Mouse (Mus musculus) liver (tissue): ENCODE measurements at regions not wholly inside any gene's neighbourhood (a gene's known extent, or its start where the extent isn't known, plus 50 kb on each side); places are given as distances from the start of the nearest gene placed in this dataset.
"Not testable (repeated sequence)": the region's sequence is repeated elsewhere in the genome, so short reads cannot be mapped to it uniquely, and the experiment has no call there.

Experiments
- DNase-seq: peaks from one replicate; pipeline ENCODE4 v3.0.0-alpha.2; 2020; ENCODE audit warnings: mixed read lengths

- DNase-seq = not testable (repeated sequence)
Measured at GRCm38 (mm10) chr17:10150403-10150689, 169.3 kb downstream of the Qk start.

GRCm38 (mm10) chr17:10149682-10150402 is 169.8 kb downstream of the Qk start:
- no peak for DNase-seq

DNA sequence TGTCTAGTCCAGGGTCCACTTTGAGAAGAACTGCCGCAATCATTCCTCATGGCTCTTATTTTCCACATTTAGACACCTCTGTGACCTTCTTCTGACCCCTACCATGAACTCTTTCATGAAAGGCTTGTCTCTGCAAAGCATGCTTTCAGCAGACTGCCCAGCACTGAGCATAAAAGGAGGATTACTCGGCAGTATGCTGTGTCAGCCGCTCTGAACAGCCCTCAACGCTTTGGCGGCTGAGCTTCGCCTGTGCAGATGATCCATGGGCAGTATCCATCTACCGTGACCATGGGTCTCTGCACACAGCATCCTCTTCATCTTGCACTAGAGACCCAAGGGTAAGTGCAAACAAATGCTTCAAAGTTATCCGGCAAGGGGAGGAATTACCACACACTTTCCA is 172.5 kb downstream of the Qk start:
- no peak for DNase-seq

GRCm38 (mm10) chr17:10146576-10146975 is 173.1 kb downstream of the Qk start:
- no peak for DNase-seq

GRCm38 (mm10) chr17:10138847-10139246 is 180.8 kb downstream of the Qk start:
- no peak for DNase-seq

- DNase-seq = peak; percentile 5
Measured at GRCm38 (mm10) chr17:10138374-10138773, 181.3 kb downstream of the Qk start.

DNA sequence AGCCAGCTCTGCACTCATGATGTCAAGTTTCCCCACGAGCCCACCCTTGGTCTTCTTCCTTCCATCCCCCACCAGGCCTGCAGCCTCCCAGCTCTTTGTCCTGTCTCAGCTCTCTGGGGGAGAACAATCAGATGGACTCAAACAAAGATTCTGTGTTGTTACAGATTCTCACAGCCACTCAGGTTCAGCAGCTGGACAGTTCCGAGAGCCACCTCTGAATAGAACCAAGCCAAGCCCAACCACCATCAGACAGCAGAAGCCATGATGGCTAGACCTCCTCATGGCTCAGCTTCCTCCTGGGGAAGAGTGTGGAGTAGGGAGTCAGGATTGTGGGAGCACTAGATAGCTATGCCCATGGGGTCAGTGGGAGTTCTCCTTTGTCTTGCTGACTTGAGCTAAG is 184.5 kb downstream of the Qk start:
- DNase-seq = peak; percentile 13

- DNase-seq = no peak
Measured at GRCm38 (mm10) chr17:10128591-10128990, 191.1 kb downstream of the Qk start.

DNA sequence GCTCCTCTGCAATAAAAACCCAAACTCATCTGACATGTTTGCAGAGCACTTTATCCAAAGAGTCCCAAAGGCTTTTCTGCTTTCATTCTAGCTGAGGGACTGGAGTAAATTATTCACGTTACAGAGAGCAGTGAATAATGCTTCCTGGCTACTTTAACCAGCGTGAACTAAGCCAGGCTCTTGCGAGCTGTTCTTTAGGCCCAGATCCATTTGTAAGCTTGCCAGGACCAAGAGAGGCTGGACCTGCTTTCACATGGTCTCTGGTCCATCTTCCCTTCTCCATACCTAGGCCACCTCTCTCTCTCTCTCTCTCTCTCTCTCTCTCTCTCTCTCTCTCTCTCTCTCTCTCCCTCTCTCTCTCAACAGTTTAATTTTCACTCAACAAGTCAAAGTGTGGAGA is 197.2 kb downstream of the Qk start:
- no peak for DNase-seq

GRCm38 (mm10) chr17:10112118-10112517 is 207.5 kb downstream of the Qk start:
- DNase-seq = no peak

- DNase-seq = no peak
Measured at GRCm38 (mm10) chr17:10110375-10110675, 209.3 kb downstream of the Qk start.

- DNase-seq = no peak
Measured at GRCm38 (mm10) chr17:10109511-10110374, 209.9 kb downstream of the Qk start.

DNA sequence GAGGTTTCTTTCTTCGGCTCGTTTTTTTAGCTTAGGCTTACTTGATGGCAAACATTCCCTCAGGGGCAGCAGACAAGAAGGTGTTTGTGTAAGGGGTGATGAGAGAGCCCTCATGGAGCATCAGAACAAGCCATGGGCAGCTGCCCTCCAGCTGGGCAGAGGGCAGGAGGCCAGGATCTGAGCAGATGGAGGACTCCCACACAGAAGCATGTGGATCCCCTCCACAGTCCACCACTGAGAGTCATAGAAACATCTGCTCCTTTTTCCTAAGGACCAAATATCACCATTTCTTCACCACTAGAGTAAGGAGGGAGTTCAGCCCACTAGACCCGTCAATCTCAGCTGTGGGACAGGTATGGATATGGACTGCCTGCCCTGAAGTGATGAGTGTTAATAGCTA is 214.4 kb downstream of the Qk start:
- DNase-seq = no peak

DNA sequence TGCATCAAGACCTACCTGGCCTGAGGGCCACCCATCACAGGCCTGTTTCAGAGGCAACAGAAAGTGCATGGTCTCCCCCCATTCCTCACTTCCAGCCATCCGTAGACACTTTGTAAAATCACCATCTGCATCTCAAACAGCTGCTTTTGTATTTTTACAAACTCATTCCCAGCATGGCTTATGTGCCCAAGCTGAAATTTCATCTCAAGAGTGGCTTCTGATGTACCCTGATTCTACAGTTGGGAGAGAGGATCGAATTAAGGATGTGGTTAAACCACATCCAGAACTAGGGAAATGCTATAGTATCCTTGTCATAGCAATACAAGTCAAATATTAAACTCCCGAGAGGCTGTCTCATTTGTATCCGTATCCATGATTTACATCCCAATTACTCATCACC is 221.5 kb downstream of the Qk start:
- DNase-seq = no peak

- DNase-seq = no peak
Measured at GRCm38 (mm10) chr17:10097691-10098090, 222.0 kb downstream of the Qk start.

GRCm38 (mm10) chr17:10095841-10096301 is 223.8 kb downstream of the Qk start:
- DNase-seq = no peak

GRCm38 (mm10) chr17:10094108-10094521 is 225.5 kb downstream of the Qk start:
- no peak for DNase-seq

- DNase-seq = peak; percentile 8
Measured at GRCm38 (mm10) chr17:10093437-10094107, 226.1 kb downstream of the Qk start.

DNA sequence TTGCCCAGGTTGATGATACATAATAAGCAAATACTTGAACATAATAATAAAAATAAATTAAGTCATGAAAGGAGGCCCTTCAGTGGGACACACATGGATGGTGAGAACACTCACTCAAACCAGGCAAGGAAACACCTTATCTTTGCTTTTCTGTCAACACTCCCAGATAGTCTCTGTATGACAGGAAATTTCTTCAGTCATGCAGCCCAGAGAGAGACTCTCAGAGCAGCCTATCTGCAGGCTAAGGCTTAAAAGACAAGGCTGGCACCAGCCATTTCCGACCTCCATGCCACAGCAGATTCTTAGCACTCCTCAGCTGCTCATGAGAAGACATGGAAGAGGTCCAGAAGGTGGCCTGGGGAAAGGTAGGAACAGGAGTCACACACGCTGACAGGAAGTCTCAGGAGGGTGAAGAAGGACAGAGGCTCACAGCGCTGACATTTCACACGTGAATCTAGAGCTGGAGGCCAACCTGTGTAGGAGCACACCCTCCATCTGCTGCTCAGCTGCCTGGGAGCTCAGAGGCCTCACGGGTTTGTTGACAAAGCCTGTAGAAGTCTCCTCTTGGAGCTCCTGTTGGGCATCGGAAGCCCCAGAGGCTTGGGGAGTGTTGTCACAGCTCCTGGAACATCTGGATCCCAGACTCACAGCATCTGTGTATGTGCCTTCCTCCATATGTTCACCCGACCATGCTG is 232.3 kb downstream of the Qk start:
- DNase-seq = no peak

DNA sequence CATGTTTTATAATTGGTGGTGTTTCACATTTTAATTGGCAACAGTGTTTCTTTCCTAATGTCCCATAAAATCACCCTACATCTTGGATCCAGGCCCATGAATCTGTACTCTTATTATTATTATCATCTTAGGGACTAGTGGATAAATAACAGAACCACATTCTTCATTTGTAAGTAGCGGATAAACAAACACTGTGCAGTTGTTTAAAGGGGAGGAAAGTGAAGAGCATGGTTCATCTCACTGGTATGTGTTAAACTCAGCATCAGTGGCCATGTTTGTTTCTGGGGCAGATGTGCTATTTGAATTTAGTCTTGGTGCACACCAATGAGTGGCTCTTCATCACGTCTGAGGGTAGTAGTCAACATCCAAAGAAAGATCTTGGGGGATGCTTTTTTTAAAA is 233.1 kb downstream of the Qk start:
- no peak for DNase-seq

DNA sequence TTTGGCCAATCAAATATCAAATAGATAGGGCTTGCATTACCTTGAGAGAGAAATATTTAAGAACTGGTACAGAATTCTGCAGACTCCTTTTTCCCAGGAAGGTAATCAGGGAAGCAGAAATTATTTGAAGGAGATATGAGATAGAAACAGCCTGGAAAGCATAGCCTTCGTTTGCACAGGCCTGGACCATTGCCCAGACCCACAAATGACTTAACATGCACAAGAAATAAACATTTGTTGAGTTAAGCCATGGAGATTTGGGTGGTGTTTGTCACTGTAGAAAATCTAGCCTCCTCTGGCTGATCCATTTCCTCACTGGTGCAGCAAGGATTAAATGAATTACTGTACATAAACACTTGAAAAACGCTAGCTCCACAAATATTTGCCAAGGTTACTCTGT is 233.5 kb downstream of the Qk start:
- DNase-seq = no peak

- DNase-seq = no peak
Measured at GRCm38 (mm10) chr17:10081721-10082120, 237.9 kb downstream of the Qk start.
